Mouse (Mus musculus) heart, embryonic 15.5 days (tissue): ENCODE data around the gene Tns2. TPM values are rescaled to one million over a fixed set of nuclear protein-coding genes. Genes with fewer than 3 reads are reported as not detected.

Experiments
- ATAC-seq: fragments of 200-750 bp; cut with Nextera tagmentation; replicated peaks from 2 replicates; pipeline ENCODE4 v1.8.0; 2017; ENCODE audit warnings: low read depth, moderate TSS enrichment; ENCODE audit not compliant: insufficient number of reproducible peaks, insufficient read depth, low FRiP score
- H3K27ac ChIP-seq: fragments of 300-500 bp; sonication (generic); 2 replicates; pipeline ENCODE4 v1.5.1; 2015; ENCODE audit warnings: mild to moderate bottlenecking, inconsistent platforms
- H3K27me3 ChIP-seq: fragments of 300-500 bp; sonication (generic); 2 replicates; pipeline ENCODE4 v1.6.1; 2015; ENCODE audit warnings: inconsistent platforms
- H3K36me3 ChIP-seq: fragments of 300-500 bp; sonication (generic); 2 replicates; pipeline ENCODE4 v1.6.1; 2015; ENCODE audit warnings: mild to moderate bottlenecking, inconsistent platforms
- H3K4me1 ChIP-seq: fragments of 300-500 bp; sonication (generic); replicated peaks from 2 replicates; pipeline ENCODE4 v1.6.1; 2015; ENCODE audit warnings: inconsistent platforms
- H3K4me2 ChIP-seq: fragments of 300-500 bp; sonication (generic); 2 replicates; pipeline ENCODE4 v1.6.1; 2015; ENCODE audit warnings: inconsistent platforms, mild to moderate bottlenecking, moderate library complexity
- H3K4me3 ChIP-seq: fragments of 300-500 bp; sonication (generic); 2 replicates; pipeline ENCODE4 v1.5.1; 2015; ENCODE audit warnings: mild to moderate bottlenecking, inconsistent platforms
- H3K9ac ChIP-seq: fragments of 300-500 bp; sonication (generic); 2 replicates; pipeline ENCODE4 v1.6.1; 2015; ENCODE audit warnings: mild to moderate bottlenecking, inconsistent platforms
- H3K9me3 ChIP-seq: fragments of 300-500 bp; sonication (generic); replicated peaks from 2 replicates; pipeline ENCODE4 v1.6.1; 2016; ENCODE audit warnings: inconsistent platforms
- WGBS: fragments of 180-500 bp; shearing (Covaris S2); methylation state at CpG from one replicate; pipeline ENCODE4 v1.1.7; 2015; ENCODE audit warnings: mixed read lengths; 5-methylcytosine and 5-hydroxymethylcytosine counted together
- polyA plus RNA-seq: library from polyadenylated mRNA; unstranded; fragments of >200 nt; fragmentation: Nextera tagmentation; extraction: Ambion mirVana; gene quantifications from 2 replicates; pipeline ENCODE4 v1.2.1, GENCODE M21; 2015

The Tns2 gene
- polyA plus RNA-seq, 1 experiment from 2014 or later, result 31.0 TPM

GRCm38 (mm10) chr15:102103947-102104555 lies 3.8 kb downstream of the Tns2 start:
- H3K9ac ChIP-seq, result peak overlapping the region; percentile 75
- no peaks in the 10 kb centered on the region for H3K9me3 ChIP-seq
- H3K4me2 ChIP-seq, result peak overlapping the region; percentile 91
- peaks cover 95% of the 10 kb centered on the region for H3K4me1 ChIP-seq
- H3K4me3 ChIP-seq, result peak overlapping the region; percentile 66
- peaks cover 21% of the 10 kb centered on the region for H3K36me3 ChIP-seq
- ATAC-seq, result no peak
- H3K27ac ChIP-seq, result peak overlapping the region; percentile 96
- H3K27me3 ChIP-seq, result peaks cover 3% of the 10 kb centered on the region
- WGBS, result 24% methylated on average over 12 of the region's 12 CpGs

- peak overlapping the region; percentile 91 for H3K4me2 ChIP-seq
- no peak for ATAC-seq
- no peaks in the 10 kb centered on the region for H3K9me3 ChIP-seq
- H3K9ac ChIP-seq, result 0 out of 2 replicates have a peak overlapping the region, but pooled peaks have one; percentile 21
- H3K27me3 ChIP-seq, result peaks cover 3% of the 10 kb centered on the region
- peak overlapping the region; percentile 15; the same call in 1 of the 2 replicates for H3K4me3 ChIP-seq
- peak overlapping the region; percentile 46 for H3K27ac ChIP-seq
- H3K4me1 ChIP-seq, result peaks cover 89% of the 10 kb centered on the region
- 32% methylated on average over 5 of the region's 5 CpGs for WGBS
- H3K36me3 ChIP-seq, result peaks cover 32% of the 10 kb centered on the region
These were observed 5.1 kb downstream of the Tns2 start for GRCm38 (mm10) chr15:102105360-102105759.

- H3K4me3 ChIP-seq, result peak overlapping the region; percentile 15
- H3K4me1 ChIP-seq, result peaks cover 83% of the 10 kb centered on the region
- H3K36me3 ChIP-seq, result peaks cover 38% of the 10 kb centered on the region
- H3K9ac ChIP-seq, result peak overlapping the region; percentile 21; the same call in 1 of the 2 replicates
- peak overlapping the region; percentile 91 for H3K4me2 ChIP-seq
- peak overlapping the region; percentile 46; the same call in 1 of the 2 replicates for H3K27ac ChIP-seq
- 34% methylated on average over 18 of the region's 18 CpGs for WGBS
- no peak for ATAC-seq
- no peaks in the 10 kb centered on the region for H3K9me3 ChIP-seq
- H3K27me3 ChIP-seq, result peaks cover 3% of the 10 kb centered on the region
These were observed 5.8 kb downstream of the Tns2 start for GRCm38 (mm10) chr15:102105764-102106730.

- Histone ChIP-seq H3K36me3 (peaks cover 47% of the 10 kb centered on the region), H3K27me3 (peaks cover 3% of the 10 kb centered on the region)
These were observed 6.7 kb downstream of the Tns2 start for GRCm38 (mm10) chr15:102106754-102107456.

GRCm38 (mm10) chr15:102107689-102108573 lies 7.7 kb downstream of the Tns2 start:
- Histone ChIP-seq H3K27ac (peak overlapping the region; percentile 21), H3K27me3 (peaks cover 3% of the 10 kb centered on the region), H3K4me3 (no peak overlapping the region), H3K36me3 (peaks cover 57% of the 10 kb centered on the region), H3K9me3 (no peaks in the 10 kb centered on the region), H3K4me2 (0 out of 2 replicates have a peak overlapping the region, but pooled peaks have one; percentile 9), H3K4me1 (peaks cover 67% of the 10 kb centered on the region), H3K9ac (no peak overlapping the region)
- no peak for ATAC-seq
- WGBS, result 34% methylated on average over 13 of the region's 13 CpGs

More at GRCm38 (mm10) chr15:102106754-102107456, 6.7 kb downstream of the Tns2 start:
- peak overlapping the region; percentile 25 for H3K4me3 ChIP-seq
- no peak overlapping the region for H3K27ac ChIP-seq
- peak overlapping the region; percentile 91 for H3K4me2 ChIP-seq
- no peak for ATAC-seq
- H3K9me3 ChIP-seq, result no peaks in the 10 kb centered on the region
- no peak overlapping the region for H3K9ac ChIP-seq
- WGBS, result 29% methylated on average over 38 of the region's 38 CpGs
- peaks cover 75% of the 10 kb centered on the region for H3K4me1 ChIP-seq

GRCm38 (mm10) chr15:102108651-102109525 lies 8.7 kb downstream of the Tns2 start:
- no peak overlapping the region for H3K4me2 ChIP-seq
- H3K27me3 ChIP-seq, result peaks cover 3% of the 10 kb centered on the region
- peaks cover 67% of the 10 kb centered on the region for H3K36me3 ChIP-seq
- ATAC-seq, result 0 out of 2 replicates have a peak, but pooled peaks have one; percentile 29
- no peak overlapping the region for H3K4me3 ChIP-seq
- H3K9ac ChIP-seq, result no peak overlapping the region
- no peaks in the 10 kb centered on the region for H3K9me3 ChIP-seq
- WGBS, result 50% methylated on average over 18 of the region's 18 CpGs
- H3K27ac ChIP-seq, result peak overlapping the region; percentile 21
- H3K4me1 ChIP-seq, result peaks cover 62% of the 10 kb centered on the region

GRCm38 (mm10) chr15:102110271-102110670 lies 10.1 kb downstream of the Tns2 start:
- WGBS, result 93% methylated on average over 7 of the region's 7 CpGs
- Histone ChIP-seq H3K27me3 (peaks cover 3% of the 10 kb centered on the region), H3K9ac (no peak overlapping the region), H3K9me3 (no peaks in the 10 kb centered on the region), H3K4me2 (no peak overlapping the region), H3K36me3 (peaks cover 81% of the 10 kb centered on the region), H3K4me1 (peaks cover 50% of the 10 kb centered on the region), H3K4me3 (no peak overlapping the region), H3K27ac (no peak overlapping the region)
- ATAC-seq, result no peak

- Histone ChIP-seq H3K9ac (no peak overlapping the region), H3K27me3 (peaks cover 3% of the 10 kb centered on the region), H3K27ac (no peak overlapping the region), H3K36me3 (peaks cover 86% of the 10 kb centered on the region), H3K4me2 (no peak overlapping the region), H3K4me3 (no peak overlapping the region), H3K4me1 (peaks cover 44% of the 10 kb centered on the region), H3K9me3 (no peaks in the 10 kb centered on the region)
- no peak for ATAC-seq
- WGBS, result 72% methylated on average over 29 of the region's 29 CpGs
These were observed 10.7 kb downstream of the Tns2 start for GRCm38 (mm10) chr15:102110701-102111494.

GRCm38 (mm10) chr15:102111495-102111829 lies 11.2 kb downstream of the Tns2 start:
- no peak overlapping the region for H3K4me3 ChIP-seq
- WGBS, result 79% methylated on average over 11 of the region's 11 CpGs
- peaks cover 44% of the 10 kb centered on the region for H3K4me1 ChIP-seq
- H3K9ac ChIP-seq, result no peak overlapping the region
- H3K9me3 ChIP-seq, result no peaks in the 10 kb centered on the region
- H3K36me3 ChIP-seq, result peaks cover 92% of the 10 kb centered on the region
- ATAC-seq, result no peak
- H3K27ac ChIP-seq, result no peak overlapping the region
- no peak overlapping the region for H3K4me2 ChIP-seq
- H3K27me3 ChIP-seq, result peaks cover 3% of the 10 kb centered on the region
